Mouse (Mus musculus) layer of hippocampus, adult 6 months (tissue): ENCODE results near the gene H2-M3. TPM values are rescaled to one million over a fixed set of nuclear protein-coding genes. Genes with fewer than 3 reads are reported as not detected.

Experiments used
- long read RNA-seq, 2 experiments: library from polyadenylated mRNA; unstranded; transcript quantifications; one replicate each; pipeline ENCODE4 v2.0.0; 2019 to 2020
- polyA plus RNA-seq: library from polyadenylated mRNA; unstranded; fragments of <200 nt; fragmentation: Nextera tagmentation; gene quantifications from 2 replicates; pipeline ENCODE4 v1.2.3, GENCODE M21; 2021

Gene H2-M3
- 3.3 and 3.5 TPM in 2 replicates for polyA plus RNA-seq
- long read RNA-seq, experiment 1, transcript H2-M3-201 (8 exons, 1,438 nt): major isoform, 9 of 11 reads
- long read RNA-seq, experiment 1, partial matches to known transcripts: 0 of 11 reads
- long read RNA-seq, experiment 1, other reads (novel, unspliced or antisense): 2 of 11 reads
- long read RNA-seq, experiment 2, partial matches to known transcripts: 2 of 6 reads
- long read RNA-seq, experiment 2, other reads (novel, unspliced or antisense): 2 of 6 reads

DNA sequence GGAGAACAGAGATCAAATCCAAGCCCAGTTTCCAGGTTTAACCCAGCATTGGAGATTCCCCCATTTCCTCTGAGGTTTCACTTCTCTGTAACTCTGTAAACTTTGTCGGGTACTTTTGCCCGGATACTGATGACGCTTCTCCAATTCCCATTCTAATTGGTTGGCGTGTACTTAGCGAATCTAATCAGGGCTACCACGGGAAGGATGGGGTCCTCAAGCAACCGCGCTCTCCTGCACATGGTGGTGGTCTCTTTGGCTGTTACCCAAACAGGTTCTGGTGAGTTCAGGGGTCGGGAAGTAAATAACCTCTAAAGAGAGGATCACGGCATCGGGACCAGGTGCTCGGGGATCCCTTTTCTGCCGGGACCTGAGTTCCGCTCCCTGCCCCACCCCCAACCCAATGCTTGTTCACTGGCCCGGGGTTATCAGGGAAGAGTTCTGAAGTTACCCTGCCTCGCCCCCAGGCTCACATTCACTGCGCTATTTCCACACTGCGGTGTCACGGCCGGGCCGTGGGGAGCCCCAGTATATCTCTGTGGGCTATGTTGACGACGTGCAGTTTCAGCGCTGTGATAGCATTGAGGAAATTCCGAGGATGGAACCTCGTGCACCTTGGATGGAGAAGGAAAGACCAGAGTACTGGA lies at the start of gene H2-M3:
Gene H2-M3 (plus strand): TSS at position 163 of the 644 bp plus-strand sequence.

DNA sequence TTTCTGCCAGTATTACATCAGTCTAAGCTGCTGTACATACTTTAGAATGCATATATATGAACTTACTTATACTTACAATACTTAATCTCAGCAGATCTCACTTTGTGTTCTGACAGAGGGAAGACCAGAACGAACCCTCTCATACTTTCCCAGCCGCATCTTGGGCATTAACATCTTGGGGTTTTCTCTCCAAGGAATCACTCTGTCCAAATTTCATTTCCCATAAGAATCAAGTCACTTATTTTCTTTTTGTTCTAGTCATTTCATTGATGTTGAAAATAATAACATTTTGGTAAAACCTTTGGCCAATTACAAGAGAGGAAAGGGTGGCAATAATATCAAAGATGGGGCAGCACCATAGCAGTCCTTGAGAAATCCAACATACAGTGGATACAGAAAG lies 32.8 kb upstream of the H2-M3 start, which contains the start of gene Olfr97:
Gene Olfr97 (minus strand): TSS at position 101 of the 400 bp plus-strand sequence.

DNA sequence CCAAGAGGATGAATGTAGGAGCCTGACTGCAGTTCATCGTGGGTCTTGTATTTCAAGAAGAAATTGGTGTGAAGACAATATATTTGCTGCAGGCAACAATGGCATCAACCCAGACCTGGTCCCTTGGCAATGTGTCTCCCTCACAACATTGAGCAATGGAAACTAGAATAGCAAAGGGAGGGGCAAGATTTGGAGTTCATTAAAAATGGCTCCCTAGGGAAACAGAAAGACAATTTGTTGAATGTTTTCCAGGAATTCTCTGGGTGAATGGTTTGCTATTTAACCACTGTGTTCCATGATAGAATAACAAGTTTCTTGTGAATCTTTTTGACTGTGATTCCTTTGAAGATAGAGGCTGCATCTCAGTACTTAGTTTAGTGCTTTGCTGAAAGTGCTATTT lies 6.4 kb upstream of the H2-M3 start, which contains the start of gene Olfr98:
Gene Olfr98 (minus strand): TSS at position 124 of the 400 bp plus-strand sequence.

DNA sequence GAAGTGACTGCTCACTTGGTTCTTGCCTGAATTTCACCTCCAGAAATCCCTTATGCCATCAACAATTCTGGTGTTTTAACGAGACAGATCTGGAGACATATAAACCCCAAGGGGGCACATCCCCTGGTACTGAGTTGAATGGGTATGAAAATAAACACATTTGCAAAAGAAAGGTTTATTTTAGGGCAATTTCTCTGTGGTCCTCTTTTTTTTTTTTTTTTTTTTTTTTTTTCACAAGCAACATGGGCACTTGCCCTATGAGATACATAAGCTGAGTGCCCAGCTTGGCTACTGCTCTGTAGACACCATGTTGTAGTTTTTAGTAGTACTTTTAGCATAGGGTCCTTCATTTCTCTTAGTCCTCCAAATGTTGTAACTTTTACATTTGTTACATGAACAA lies 13.3 kb downstream of the H2-M3 start, which contains the start of gene Olfr99:
Gene Olfr99 (minus strand): TSS at position 101 of the 400 bp plus-strand sequence.

DNA sequence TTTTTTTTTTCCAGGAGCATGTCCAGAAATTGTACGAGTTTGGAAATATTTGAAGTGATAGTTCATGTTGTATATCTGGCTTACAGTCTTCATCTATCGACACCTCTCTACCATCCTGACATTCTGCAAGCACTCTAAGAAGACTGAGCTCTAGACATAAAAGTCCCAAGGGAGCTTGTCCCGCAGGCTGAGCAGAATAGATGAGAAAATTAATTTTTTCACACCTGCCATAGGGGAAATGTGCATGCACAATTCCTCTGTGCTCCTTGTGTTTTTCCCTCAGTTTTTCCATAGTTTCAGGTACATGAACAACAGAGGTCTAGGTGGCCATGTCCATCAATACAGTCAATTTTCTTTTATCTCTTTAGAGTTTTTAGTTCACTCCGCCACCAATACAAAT lies 34.2 kb downstream of the H2-M3 start, which contains the start of gene Olfr101:
Gene Olfr101 (minus strand): TSS at position 101 of the 400 bp plus-strand sequence.

DNA sequence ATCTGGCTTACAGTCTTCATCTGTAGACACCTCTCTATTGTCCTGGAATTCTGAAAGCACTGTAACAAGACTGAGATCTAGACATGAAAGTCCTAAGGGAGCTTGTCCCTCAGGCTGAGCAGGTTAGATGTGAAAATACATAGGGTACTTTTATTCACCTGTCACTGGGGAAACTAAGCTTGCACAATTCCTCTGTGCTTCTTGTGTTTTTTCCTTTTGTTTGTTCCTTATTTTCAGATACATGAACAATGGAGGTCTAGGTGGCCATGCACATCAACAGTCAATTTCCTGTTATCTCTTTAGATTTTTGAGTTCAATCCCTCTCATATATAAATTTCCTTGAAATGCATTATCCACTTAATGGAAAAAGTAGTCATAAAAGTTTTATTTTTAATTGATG lies 46.9 kb downstream of the H2-M3 start, which contains the start of gene Olfr102:
Gene Olfr102 (minus strand): TSS at position 101 of the 400 bp plus-strand sequence.

Other genes starting within 250 kb of the H2-M3 start
- gene Mog, start 246.8 kb upstream of the H2-M3 start, polyA plus RNA-seq: 88.1 and 99.0 TPM in 2 replicates
- 44.8 and 46.3 TPM in 2 replicates for gene Gabbr1, start 224.3 kb upstream of the H2-M3 start, polyA plus RNA-seq
- not detected in 2 replicates for gene Olfr90, start 181.7 kb upstream of the H2-M3 start, polyA plus RNA-seq
- gene Olfr91, start 171.9 kb upstream of the H2-M3 start, polyA plus RNA-seq: not detected in 2 replicates
- gene Olfr92, start 150.1 kb upstream of the H2-M3 start, polyA plus RNA-seq: not detected in 2 replicates
- gene Olfr93, start 108.7 kb upstream of the H2-M3 start, polyA plus RNA-seq: not detected in 2 replicates
- gene Ubd, start 76.3 kb upstream of the H2-M3 start, polyA plus RNA-seq: not detected in 2 replicates
- not detected in 2 replicates for gene Olfr94, start 69.2 kb upstream of the H2-M3 start, polyA plus RNA-seq
- gene Olfr95, start 57.1 kb upstream of the H2-M3 start, polyA plus RNA-seq: not detected in 2 replicates
- gene Olfr96, start 50.1 kb upstream of the H2-M3 start, polyA plus RNA-seq: not detected in 2 replicates
- not detected in 2 replicates for gene Olfr97, start 32.9 kb upstream of the H2-M3 start, polyA plus RNA-seq
- not detected in 2 replicates for gene Olfr98, start 6.5 kb upstream of the H2-M3 start, polyA plus RNA-seq
- not detected in 2 replicates for gene Olfr99, start 13.2 kb downstream of the H2-M3 start, polyA plus RNA-seq
- not detected in 2 replicates for gene Olfr101, start 34.1 kb downstream of the H2-M3 start, polyA plus RNA-seq
- gene Olfr102, start 46.8 kb downstream of the H2-M3 start, polyA plus RNA-seq: not detected in 2 replicates
- not detected in 2 replicates for gene Olfr103, start 69.5 kb downstream of the H2-M3 start, polyA plus RNA-seq
- gene Olfr104-ps, start 89.4 kb downstream of the H2-M3 start, polyA plus RNA-seq: not detected in 2 replicates
- not detected in 2 replicates for gene Olfr105-ps, start 108.8 kb downstream of the H2-M3 start, polyA plus RNA-seq
- gene Olfr106-ps, start 120.2 kb downstream of the H2-M3 start, polyA plus RNA-seq: not detected in 2 replicates
- not detected in 2 replicates for gene Olfr107, start 129.0 kb downstream of the H2-M3 start, polyA plus RNA-seq
- gene Olfr108, start 175.3 kb downstream of the H2-M3 start, polyA plus RNA-seq: not detected in 2 replicates
- not detected in 2 replicates for gene Olfr109, start 188.7 kb downstream of the H2-M3 start, polyA plus RNA-seq
- not detected in 2 replicates for gene H2-M2, start 213.3 kb downstream of the H2-M3 start, polyA plus RNA-seq
- gene Olfr110, start 222.2 kb downstream of the H2-M3 start, polyA plus RNA-seq: not detected in 2 replicates
- not detected in 2 replicates for gene Olfr111, start 237.8 kb downstream of the H2-M3 start, polyA plus RNA-seq